Mouse (Mus musculus) kidney, postnatal 36 days (tissue): ENCODE measurements at regions not wholly inside any gene's neighbourhood (a gene's known extent, or its start where the extent isn't known, plus 50 kb on each side); places are given as distances from the start of the nearest gene placed in this dataset.

Source experiments
- DNase-seq, 2 experiments: peaks; one replicate each; pipeline ENCODE4 v3.0.0; 2021 to 2022; ENCODE audit warnings: mixed read lengths in 2 of 2

DNA sequence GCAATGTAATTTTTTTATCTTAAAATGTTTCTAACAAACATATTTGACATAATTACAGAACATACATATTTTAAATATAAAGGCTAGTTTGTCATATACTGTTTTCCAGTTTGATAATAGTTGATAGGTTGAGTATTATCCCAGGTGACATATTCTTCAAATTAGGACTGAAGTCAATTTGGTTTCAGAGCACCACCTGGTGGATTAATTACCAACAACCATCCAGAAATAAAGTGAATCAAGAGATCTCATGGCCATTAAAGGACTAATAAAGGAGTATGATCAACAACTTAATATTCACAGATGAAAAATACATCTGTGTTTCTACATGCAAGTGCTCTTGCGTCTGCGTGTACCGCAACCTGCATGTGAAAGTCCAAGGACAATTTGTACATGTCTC, 50.3 kb upstream of the Nmu start:
- peak; percentile 5 to 6 for DNase-seq

DNA sequence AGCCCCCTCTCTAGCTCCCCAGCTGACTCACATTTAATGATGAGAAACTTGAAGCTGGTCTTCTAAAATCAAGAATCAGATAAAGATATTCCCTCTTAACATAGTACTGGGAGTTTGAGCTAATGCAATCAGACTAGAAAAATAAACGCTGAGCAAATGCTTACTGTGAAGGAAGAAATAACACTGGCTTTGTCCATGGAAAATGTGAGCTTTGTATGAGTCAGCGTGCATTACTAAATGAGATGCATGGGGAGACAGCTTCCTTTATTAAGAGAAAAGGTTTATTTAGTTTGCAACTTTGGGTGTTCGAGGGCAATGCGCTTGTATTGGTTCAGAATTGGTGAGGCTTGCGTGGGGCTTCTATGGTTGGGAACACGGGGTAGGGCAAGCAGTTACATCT, 52.7 kb upstream of the Nmu start:
- DNase-seq, result no peak

DNA sequence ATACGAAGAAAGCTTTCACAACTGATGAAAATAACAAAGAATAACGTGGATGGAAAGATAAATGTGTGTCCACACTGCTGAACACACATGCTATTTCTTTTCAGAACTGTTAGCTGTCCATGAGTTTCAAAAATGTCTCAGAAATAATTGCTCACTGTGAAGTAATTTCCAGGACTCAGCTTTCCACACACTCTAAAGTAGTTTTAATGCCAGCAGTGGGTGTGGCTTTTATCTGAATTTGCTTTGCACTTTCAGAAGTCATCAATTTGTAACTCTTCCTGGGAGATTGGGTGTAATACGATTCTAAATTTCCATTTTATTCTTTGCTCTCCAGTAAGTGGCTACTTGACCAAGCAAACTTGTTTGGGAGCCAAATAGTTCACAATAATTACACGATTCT, 53.5 kb upstream of the Nmu start:
- no peak for DNase-seq

DNA sequence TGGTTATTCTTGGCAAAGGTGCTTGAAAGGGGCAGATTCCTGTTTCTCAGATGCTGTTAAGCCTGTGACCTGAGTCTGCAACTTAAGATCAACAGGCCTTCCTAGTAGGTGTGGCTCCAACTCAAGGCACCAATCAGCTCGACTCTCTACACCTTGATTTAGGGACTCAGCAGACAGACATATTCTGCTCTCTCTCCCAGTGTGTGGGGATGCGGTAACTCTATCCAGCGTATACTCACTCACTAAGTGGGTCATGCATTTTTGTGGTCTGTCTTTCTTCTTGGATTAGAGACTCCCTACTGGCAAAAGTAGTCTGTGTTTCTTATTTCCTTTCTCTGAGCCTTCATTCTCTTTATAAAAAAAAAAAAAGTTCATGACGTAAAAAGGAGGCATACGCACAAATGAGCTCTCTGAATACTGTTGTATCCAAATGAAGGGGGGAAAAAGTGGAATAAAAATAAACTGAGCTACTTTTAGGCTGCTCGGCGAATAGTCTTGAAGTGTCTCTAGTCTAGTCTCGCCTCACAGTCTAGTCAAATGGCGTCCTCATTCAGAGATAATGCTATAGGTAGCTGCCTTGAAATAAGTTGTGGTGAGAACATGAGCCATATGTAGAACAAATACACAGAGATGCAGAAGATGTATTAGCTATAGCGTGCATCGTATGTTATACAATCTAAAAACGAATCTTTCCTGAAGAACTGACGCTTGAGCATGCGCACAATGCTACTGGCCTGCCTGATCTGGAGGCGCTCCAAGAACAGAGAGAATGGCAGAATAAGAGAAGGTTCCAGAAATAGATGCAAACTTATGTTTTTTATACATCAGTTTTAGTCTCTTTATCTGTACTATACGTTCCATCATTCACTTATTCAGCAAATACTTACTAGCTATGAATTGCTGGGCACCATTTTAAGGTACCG, 55.6 kb upstream of the Nmu start:
- no peak for DNase-seq

DNA sequence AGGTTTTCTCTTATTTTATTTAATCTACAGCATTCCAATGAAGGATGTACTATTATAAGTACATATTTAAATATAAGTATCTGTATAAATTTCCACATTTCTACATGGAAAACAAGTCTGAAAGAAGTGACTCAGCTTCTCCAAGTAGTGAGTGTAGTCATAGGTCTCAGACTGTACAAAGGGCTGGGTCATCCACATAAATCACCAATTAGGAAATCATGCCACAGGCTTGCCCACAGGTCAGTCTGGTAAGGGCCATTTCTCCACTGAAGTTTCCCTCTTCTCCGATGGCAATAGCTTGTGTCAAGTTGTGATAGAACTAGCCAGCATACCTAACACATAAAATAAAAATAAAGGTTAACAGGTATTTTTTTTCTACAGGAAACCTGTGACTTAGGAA, 56.3 kb upstream of the Nmu start:
- DNase-seq, result no peak

DNA sequence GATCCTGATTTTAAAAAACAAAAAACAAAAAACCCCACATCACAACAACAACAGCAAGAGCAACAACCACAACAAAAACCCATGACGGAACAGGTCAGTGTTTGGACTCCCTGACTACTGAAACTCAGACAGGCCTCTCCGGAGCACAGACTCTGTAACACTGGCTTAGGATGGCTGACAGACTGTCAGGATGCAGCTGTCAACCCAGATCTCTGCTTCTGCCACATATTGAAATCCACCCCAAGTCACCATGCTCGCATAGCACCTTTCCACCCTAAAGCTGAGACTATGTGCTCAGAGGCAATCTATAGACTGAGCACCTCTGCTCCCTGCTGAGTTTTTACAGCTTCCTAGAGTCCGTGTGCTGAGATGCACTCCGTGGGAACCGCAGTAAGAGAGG, 57.0 kb upstream of the Nmu start:
- no peak for DNase-seq

DNA sequence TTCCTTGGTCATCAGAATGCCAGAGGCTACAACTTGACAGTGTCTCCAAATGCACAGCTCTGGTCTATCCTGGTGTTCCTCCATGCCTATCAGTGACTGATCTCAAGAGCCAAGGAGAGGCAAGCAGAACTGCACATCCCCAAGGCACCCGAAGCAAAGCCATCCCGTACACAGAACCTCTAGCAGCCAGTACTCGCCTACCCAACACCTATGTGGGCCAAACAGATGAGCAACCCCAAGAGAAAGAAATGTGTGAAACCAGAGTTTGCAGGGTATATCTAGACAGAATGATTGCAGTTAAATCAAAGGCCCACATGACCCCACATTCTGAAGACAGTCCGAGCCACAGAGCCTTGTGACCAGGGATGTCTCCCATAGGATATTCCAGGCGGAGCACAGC, 60.0 kb upstream of the Nmu start:
- no peak for DNase-seq

DNA sequence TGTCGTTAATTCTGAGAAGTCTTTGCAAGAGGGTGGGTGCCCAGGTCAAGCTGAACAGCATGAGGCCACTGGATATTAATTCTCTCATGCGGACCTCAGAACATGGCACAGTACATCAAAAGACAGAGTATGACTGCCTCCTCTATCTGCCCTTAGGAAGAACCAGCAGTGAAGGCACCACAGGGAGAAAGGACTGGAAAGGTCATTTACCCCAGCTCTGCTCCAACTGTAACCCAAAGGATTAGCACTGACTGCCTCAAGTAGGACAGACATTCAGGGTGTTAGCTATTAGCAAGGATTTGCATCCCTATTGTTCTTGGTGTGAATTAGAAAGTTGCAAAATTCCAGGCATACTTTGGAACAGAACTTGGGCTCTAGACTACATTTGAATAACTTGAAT, 58.2 kb upstream of the Gm7271 start:
- no peak for DNase-seq

DNA sequence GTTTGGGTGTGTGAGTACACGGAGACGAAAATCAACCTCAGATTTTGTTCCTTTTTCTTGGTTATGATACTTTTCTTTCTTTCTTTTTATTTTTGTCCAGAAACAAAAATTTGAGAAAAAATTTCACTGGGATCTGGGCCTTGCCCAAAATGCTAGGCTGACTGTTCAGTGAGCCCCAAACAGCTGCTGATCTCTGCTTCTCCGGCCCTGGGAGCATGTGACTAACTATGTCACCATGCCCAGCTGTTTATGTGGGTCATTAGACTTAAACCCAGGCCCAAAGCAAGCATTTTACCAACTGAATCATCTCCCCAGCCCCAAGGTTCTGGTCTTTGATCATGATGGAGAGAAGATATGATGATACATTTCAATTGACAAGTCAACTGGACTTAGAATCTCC, 56.3 kb upstream of the Gm7271 start:
- DNase-seq, result no peak

DNA sequence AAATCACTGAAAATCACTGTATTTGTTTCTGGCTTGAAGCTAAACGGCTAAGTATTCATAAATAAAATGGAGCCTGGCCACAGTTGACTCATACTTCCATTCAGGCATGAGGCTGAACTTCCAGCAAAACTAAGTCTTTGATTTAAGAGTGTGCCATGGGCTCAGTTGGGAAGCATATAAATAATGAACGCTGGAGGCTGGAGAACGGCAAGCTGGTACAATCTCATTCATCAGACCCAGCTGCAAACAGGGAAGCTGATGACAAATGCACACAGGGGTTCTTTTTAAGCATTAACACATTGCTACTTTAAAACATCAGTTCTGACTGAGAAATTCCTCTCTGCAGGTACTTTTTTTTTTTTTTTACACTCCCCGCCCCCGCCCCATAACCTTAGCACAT, 54.4 kb upstream of the Gm7271 start:
- DNase-seq, result no peak

DNA sequence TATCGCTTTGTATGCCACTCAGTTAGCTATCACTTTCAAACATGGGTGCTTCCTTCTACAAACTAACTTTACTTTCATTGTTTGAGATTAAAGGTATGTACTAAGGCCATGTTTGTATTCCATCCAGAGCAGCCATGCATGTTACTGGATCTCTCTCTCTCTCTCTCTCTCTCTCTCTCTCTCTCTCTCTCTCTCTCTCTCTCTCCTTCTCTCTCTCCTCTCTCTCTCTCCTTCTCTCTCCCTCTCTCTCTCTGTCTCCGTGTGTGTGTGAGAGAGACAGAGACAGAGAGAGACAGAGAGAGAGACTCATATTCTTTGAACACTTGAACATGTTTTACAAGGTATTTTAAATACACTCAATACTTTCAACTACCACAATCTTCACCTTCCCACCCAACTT, 50.2 kb upstream of the Gm7271 start:
- no peak for DNase-seq
